Mouse (Mus musculus) heart, adult 2 months (tissue): ENCODE data around the gene Edem3. TPM values are rescaled to one million over a fixed set of nuclear protein-coding genes. Genes with fewer than 3 reads are reported as not detected.
A peak's percentile ranks its signal among the peaks of the same experiment; 100 is the strongest.
"Not testable (repeated sequence)": the region's sequence is repeated elsewhere in the genome, so short reads cannot be mapped to it uniquely, and the experiment has no call there.

Experiments
- DNase-seq, 2 experiments: peaks; one replicate each; pipeline ENCODE4 v3.0.0; 2021
- H3K27ac ChIP-seq: fragments of 200-600 bp; 2 replicates; pipeline ENCODE4 v1.8.1; 2022
- H3K27me3 ChIP-seq: fragments of 200-500 bp; 2 replicates; pipeline ENCODE4 v1.6.1; 2012; ENCODE audit warnings: mild to moderate bottlenecking, low read length, inconsistent platforms, mixed read lengths; ENCODE audit not compliant: control insufficient read depth, insufficient read depth
- H3K36me3 ChIP-seq: fragments of 200-500 bp; 2 replicates; pipeline ENCODE4 v1.6.1; 2012; ENCODE audit warnings: low read length, inconsistent platforms; ENCODE audit not compliant: control insufficient read depth, insufficient read depth
- H3K4me1 ChIP-seq: fragments of 200-500 bp; 2 replicates; pipeline ENCODE4 v1.6.1; 2011; ENCODE audit warnings: low read length; ENCODE audit not compliant: control insufficient read depth, insufficient read depth
- H3K4me3 ChIP-seq: fragments of 200-600 bp; 2 replicates; pipeline ENCODE4 v1.8.1; 2022
- H3K79me2 ChIP-seq: fragments of 200-500 bp; replicated peaks from 2 replicates; pipeline ENCODE4 v1.6.1; 2012; ENCODE audit warnings: mild to moderate bottlenecking, inconsistent platforms, low read length, moderate library complexity, mixed read lengths; ENCODE audit not compliant: control insufficient read depth, insufficient read depth
- H3K9ac ChIP-seq: fragments of 200-500 bp; 2 replicates; pipeline ENCODE4 v1.6.1; 2012; ENCODE audit warnings: low read depth, mild to moderate bottlenecking, control low read depth, inconsistent platforms, low read length, mixed read lengths
- CTCF ChIP-seq: fragments of 200-600 bp; IDR thresholded peaks from 2 replicates; pipeline ENCODE4 v1.8.1; 2022; ENCODE audit warnings: antibody characterized with exemption, mild to moderate bottlenecking, moderate library complexity
- EP300 ChIP-seq: fragments of 200-500 bp; IDR thresholded peaks from 2 replicates; pipeline ENCODE4 v1.6.1; 2011; ENCODE audit warnings: low read depth, low read length, control low read depth; ENCODE audit not compliant: insufficient read depth
- POLR2A ChIP-seq: fragments of 200-500 bp; IDR thresholded peaks from 2 replicates; pipeline ENCODE4 v1.6.1; 2011; ENCODE audit warnings: mild to moderate bottlenecking, low read depth, low read length, control low read depth; ENCODE audit not compliant: insufficient read depth
- WGBS: fragments of 180-500 bp; shearing (Covaris S2); methylation state at CpG from one replicate; pipeline ENCODE4 v1.1.7; 2018; 5-methylcytosine and 5-hydroxymethylcytosine counted together
- intact Hi-C: fragments of 180-260 bp; cut with DNase I; formaldehyde crosslinking; loops from one replicate; pipeline ENCODE4 v1.15.1; 2025
- polyA plus RNA-seq: library from polyadenylated mRNA; depleted of rRNA; stranded (reverse); fragments of >200 nt; gene quantifications from 2 replicates; pipeline ENCODE4 v1.2.3, GENCODE M21; 2012
- total RNA-seq, 2 experiments: library from RNA; stranded (reverse); gene quantifications; 2 replicates each; pipeline ENCODE4 v1.2.3; 2021

Gene Edem3
- total and polyA plus RNA-seq, 3 experiments = 3.8 to 19.4 (median 18.3) TPM

GRCm38 (mm10) chr1:151820457-151820856 is 65.3 kb downstream of the Edem3 start:
- Histone ChIP-seq H3K9ac (no peak overlapping the region), H3K27ac (no peak overlapping the region), H3K4me3 (no peak overlapping the region), H3K79me2 (no peaks in the 10 kb centered on the region), H3K4me1 (no peaks in the 10 kb centered on the region), H3K36me3 (no peaks in the 10 kb centered on the region), H3K27me3 (no peaks in the 10 kb centered on the region)
- DNase-seq = peak; percentile 21 to 55
- TF ChIP-seq POLR2A (no peak), EP300 (peak; percentile 74), CTCF (peak; percentile 96; the same call in 1 of the 2 replicates)
- WGBS = 31% methylated on average over 5 of the region's 5 CpGs
- intact Hi-C loops = loop anchor here (1.0 kb wide), 3 partner anchors 270 to 549 kb away; partner anchors contain the start of gene 1700025G04Rik

DNA sequence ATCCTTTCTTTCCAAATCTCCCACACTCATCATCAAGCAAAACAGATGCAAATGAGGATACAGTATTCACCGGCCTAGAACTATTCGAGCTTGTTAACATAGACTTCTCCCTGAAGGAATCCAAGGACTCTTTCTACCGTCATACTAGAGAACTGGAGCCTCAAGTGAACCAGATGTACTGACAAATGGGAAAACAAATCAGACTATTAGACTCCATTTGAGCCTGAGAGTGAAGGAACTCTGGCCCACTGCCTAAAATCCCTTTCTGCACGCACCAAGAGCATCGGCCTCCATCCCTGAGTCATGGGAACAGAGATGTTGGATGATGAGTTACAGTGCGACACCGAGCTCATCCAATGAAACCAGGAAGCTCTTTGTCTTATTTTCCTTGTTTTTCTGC is 69.9 kb downstream of the Edem3 start:
- Histone ChIP-seq H3K27me3 (no peaks in the 10 kb centered on the region), H3K27ac (no peak overlapping the region), H3K79me2 (no peaks in the 10 kb centered on the region), H3K36me3 (no peaks in the 10 kb centered on the region), H3K4me1 (no peaks in the 10 kb centered on the region), H3K4me3 (no peak overlapping the region), H3K9ac (no peak overlapping the region)
- 66% methylated on average over 7 of the region's 7 CpGs for WGBS
- intact Hi-C loops = no loop called here
- TF ChIP-seq EP300 = no peak
- no peak for TF ChIP-seq POLR2A
- TF ChIP-seq CTCF = no peak
- no peak for DNase-seq

- Histone ChIP-seq H3K4me1 (no peaks in the 10 kb centered on the region), H3K79me2 (no peaks in the 10 kb centered on the region), H3K9ac (no peak overlapping the region), H3K36me3 (no peaks in the 10 kb centered on the region), H3K4me3 (no peak overlapping the region), H3K27ac (no peak overlapping the region), H3K27me3 (no peaks in the 10 kb centered on the region)
- TF ChIP-seq POLR2A (no peak), CTCF (no peak), EP300 (no peak)
- intact Hi-C loops = no loop called here
- 84% methylated on average over 3 of the region's 3 CpGs for WGBS
- DNase-seq = no peak
Observed at GRCm38 (mm10) chr1:151831791-151832190, 76.6 kb downstream of the Edem3 start.

DNA sequence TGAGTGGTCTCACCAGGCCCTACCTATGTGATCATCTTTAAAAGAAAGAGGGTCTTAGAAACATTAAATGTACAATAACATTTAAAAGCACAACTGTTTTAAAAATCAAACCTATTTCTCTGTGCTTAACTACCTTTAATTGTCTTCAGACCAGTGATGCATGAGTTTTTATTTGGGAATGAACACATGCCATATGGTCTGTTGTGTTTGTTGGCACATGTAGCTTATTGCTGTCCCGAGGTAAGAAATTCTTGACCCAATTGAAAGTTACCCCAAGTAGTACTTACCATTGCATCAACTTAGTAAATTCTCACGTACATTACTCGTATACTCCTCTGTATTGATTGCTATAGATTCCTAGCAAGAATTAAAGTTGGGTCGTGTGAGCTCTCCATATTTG is 80.1 kb downstream of the Edem3 start:
- Histone ChIP-seq H3K4me3 (no peak overlapping the region), H3K36me3 (no peaks in the 10 kb centered on the region), H3K4me1 (no peaks in the 10 kb centered on the region), H3K79me2 (no peaks in the 10 kb centered on the region), H3K9ac (no peak overlapping the region), H3K27me3 (no peaks in the 10 kb centered on the region), H3K27ac (no peak overlapping the region)
- 87% methylated on average over 4 of the region's 4 CpGs for WGBS
- TF ChIP-seq POLR2A = no peak
- no peak for TF ChIP-seq EP300
- no peak for TF ChIP-seq CTCF
- intact Hi-C loops = no loop called here
- no peak for DNase-seq

- H3K4me3 ChIP-seq, H3K4me1 ChIP-seq, H3K36me3 ChIP-seq, H3K9ac ChIP-seq, intact Hi-C loops, DNase-seq, H3K27me3 ChIP-seq, H3K79me2 ChIP-seq, H3K27ac ChIP-seq: not testable (repeated sequence)
- WGBS = 88% methylated on average over 1 of the region's 1 CpGs
Observed at GRCm38 (mm10) chr1:151840345-151840744, 85.2 kb downstream of the Edem3 start.

GRCm38 (mm10) chr1:151845252-151845832 is 90.2 kb downstream of the Edem3 start:
- WGBS = 86% methylated on average over 17 of the region's 17 CpGs

More at GRCm38 (mm10) chr1:151845252-151845832, 90.2 kb downstream of the Edem3 start:
- Histone ChIP-seq H3K27ac (no peak overlapping the region), H3K9ac (no peak overlapping the region), H3K36me3 (no peaks in the 10 kb centered on the region), H3K4me3 (no peak overlapping the region), H3K79me2 (no peaks in the 10 kb centered on the region), H3K27me3 (no peaks in the 10 kb centered on the region), H3K4me1 (no peaks in the 10 kb centered on the region)
- DNase-seq = no peak
- no peak for TF ChIP-seq CTCF
- TF ChIP-seq EP300 = no peak
- no peak for TF ChIP-seq POLR2A
- intact Hi-C loops = no loop called here
